Mouse (Mus musculus) heart, embryonic 13.5 days (tissue): ENCODE measurements around the gene Rnft2. TPM values are rescaled to one million over a fixed set of nuclear protein-coding genes. Genes with fewer than 3 reads are reported as not detected.
A peak's percentile ranks its signal among the peaks of the same experiment; 100 is the strongest.

Experiments
- ATAC-seq: fragments of 200-750 bp; cut with Nextera tagmentation; 2 replicates; pipeline ENCODE4 v1.8.0; 2017; ENCODE audit warnings: moderate TSS enrichment; ENCODE audit not compliant: insufficient number of reproducible peaks, low FRiP score, low TSS enrichment; ENCODE audit errors: extremely low read depth
- H3K27ac ChIP-seq: fragments of 300-500 bp; sonication (generic); replicated peaks from 2 replicates; pipeline ENCODE4 v1.5.1; 2015; ENCODE audit warnings: moderate library complexity, mild to moderate bottlenecking, inconsistent platforms
- H3K27me3 ChIP-seq: fragments of 300-500 bp; sonication (generic); replicated peaks from 2 replicates; pipeline ENCODE4 v1.6.1; 2015; ENCODE audit warnings: mild to moderate bottlenecking, inconsistent platforms
- H3K36me3 ChIP-seq: fragments of 300-500 bp; sonication (generic); 2 replicates; pipeline ENCODE4 v1.6.1; 2015; ENCODE audit warnings: mild to moderate bottlenecking, inconsistent platforms
- H3K4me1 ChIP-seq: fragments of 300-500 bp; sonication (generic); 2 replicates; pipeline ENCODE4 v1.6.1; 2015; ENCODE audit warnings: inconsistent platforms
- H3K4me2 ChIP-seq: fragments of 300-500 bp; sonication (generic); 2 replicates; pipeline ENCODE4 v1.6.1; 2015; ENCODE audit warnings: inconsistent platforms, mild to moderate bottlenecking, moderate library complexity
- H3K4me3 ChIP-seq: fragments of 300-500 bp; sonication (generic); 2 replicates; pipeline ENCODE4 v1.5.1; 2015; ENCODE audit warnings: moderate library complexity, mild to moderate bottlenecking, inconsistent platforms
- H3K9ac ChIP-seq: fragments of 300-500 bp; sonication (generic); 2 replicates; pipeline ENCODE4 v1.6.1; 2015; ENCODE audit warnings: inconsistent platforms, mild to moderate bottlenecking, moderate library complexity
- H3K9me3 ChIP-seq: fragments of 300-500 bp; sonication (generic); 2 replicates; pipeline ENCODE4 v1.6.1; 2016; ENCODE audit warnings: inconsistent platforms
- WGBS: fragments of 180-500 bp; shearing (Covaris S2); methylation state at CpG from one replicate; pipeline ENCODE4 v1.1.7; 2015; ENCODE audit warnings: mixed read lengths; 5-methylcytosine and 5-hydroxymethylcytosine counted together
- polyA plus RNA-seq: library from polyadenylated mRNA; unstranded; fragments of >200 nt; fragmentation: Nextera tagmentation; extraction: Ambion mirVana; gene quantifications from 2 replicates; pipeline ENCODE4 v1.2.1, GENCODE M21; 2015

Rnft2 gene
- polyA plus RNA-seq, 1 experiment from 2014 or later, result 2.2 TPM

- no peak overlapping the region for H3K9ac ChIP-seq
- ATAC-seq, result no peak
- H3K36me3 ChIP-seq, result 0 out of 2 replicates have a peak, but pooled peaks cover 4% of the 10 kb centered on the region
- no peaks in the 10 kb centered on the region for H3K9me3 ChIP-seq
- H3K4me2 ChIP-seq, result peak overlapping the region; percentile 50
- H3K27me3 ChIP-seq, result peaks cover 72% of the 10 kb centered on the region
- 2% methylated on average over 13 of the region's 13 CpGs for WGBS
- no peak overlapping the region for H3K4me3 ChIP-seq
- H3K27ac ChIP-seq, result no peak overlapping the region
- H3K4me1 ChIP-seq, result peaks cover 12% of the 10 kb centered on the region
These were observed 24.1 kb upstream of the Rnft2 start for GRCm38 (mm10) chr5:118268987-118269386.

DNA sequence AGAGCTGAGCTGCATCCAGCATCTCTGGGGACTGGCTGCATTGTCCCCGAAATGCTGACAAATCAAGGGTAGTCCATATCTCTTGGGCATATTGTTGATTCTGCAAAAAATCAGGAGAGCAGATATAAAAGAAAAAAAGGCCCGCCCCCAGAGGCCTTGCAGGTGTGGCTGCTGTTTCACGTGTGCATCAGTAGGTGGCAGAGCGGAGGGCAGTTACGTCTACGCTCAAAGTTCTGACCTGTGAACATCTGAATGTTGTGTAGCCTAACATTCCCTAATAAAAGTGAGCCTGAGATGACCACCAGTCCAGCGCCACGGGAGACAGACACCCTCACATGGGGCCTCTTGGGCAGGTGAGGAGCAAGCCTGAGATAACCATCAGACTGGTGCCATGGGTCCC lies 21.4 kb upstream of the Rnft2 start:
- no peak for ATAC-seq
- H3K9ac ChIP-seq, result no peak overlapping the region
- H3K9me3 ChIP-seq, result no peaks in the 10 kb centered on the region
- peaks cover 45% of the 10 kb centered on the region for H3K27me3 ChIP-seq
- peaks cover 3% of the 10 kb centered on the region; the same call in 1 of the 2 replicates for H3K4me1 ChIP-seq
- 37% methylated on average over 8 of the region's 8 CpGs for WGBS
- H3K4me2 ChIP-seq, result no peak overlapping the region
- H3K4me3 ChIP-seq, result no peak overlapping the region
- peaks cover 23% of the 10 kb centered on the region for H3K36me3 ChIP-seq
- no peak overlapping the region for H3K27ac ChIP-seq

- no peak overlapping the region for H3K4me2 ChIP-seq
- 70% methylated on average over 5 of the region's 5 CpGs for WGBS
- H3K9me3 ChIP-seq, result no peaks in the 10 kb centered on the region
- no peak overlapping the region for H3K4me3 ChIP-seq
- ATAC-seq, result no peak
- H3K36me3 ChIP-seq, result peaks cover 32% of the 10 kb centered on the region
- H3K4me1 ChIP-seq, result peaks cover 3% of the 10 kb centered on the region; the same call in 1 of the 2 replicates
- no peak overlapping the region for H3K27ac ChIP-seq
- H3K27me3 ChIP-seq, result peaks cover 36% of the 10 kb centered on the region
- H3K9ac ChIP-seq, result no peak overlapping the region
These were observed 20.4 kb upstream of the Rnft2 start for GRCm38 (mm10) chr5:118265366-118265765.

GRCm38 (mm10) chr5:118264279-118264678 lies 19.4 kb upstream of the Rnft2 start:
- no peak overlapping the region for H3K9ac ChIP-seq
- no peak overlapping the region for H3K4me2 ChIP-seq
- H3K36me3 ChIP-seq, result peaks cover 42% of the 10 kb centered on the region
- H3K4me1 ChIP-seq, result peaks cover 9% of the 10 kb centered on the region
- no peaks in the 10 kb centered on the region for H3K9me3 ChIP-seq
- no peak overlapping the region for H3K4me3 ChIP-seq
- no peak for ATAC-seq
- 78% methylated on average over 9 of the region's 9 CpGs for WGBS
- H3K27ac ChIP-seq, result no peak overlapping the region
- peaks cover 26% of the 10 kb centered on the region for H3K27me3 ChIP-seq

DNA sequence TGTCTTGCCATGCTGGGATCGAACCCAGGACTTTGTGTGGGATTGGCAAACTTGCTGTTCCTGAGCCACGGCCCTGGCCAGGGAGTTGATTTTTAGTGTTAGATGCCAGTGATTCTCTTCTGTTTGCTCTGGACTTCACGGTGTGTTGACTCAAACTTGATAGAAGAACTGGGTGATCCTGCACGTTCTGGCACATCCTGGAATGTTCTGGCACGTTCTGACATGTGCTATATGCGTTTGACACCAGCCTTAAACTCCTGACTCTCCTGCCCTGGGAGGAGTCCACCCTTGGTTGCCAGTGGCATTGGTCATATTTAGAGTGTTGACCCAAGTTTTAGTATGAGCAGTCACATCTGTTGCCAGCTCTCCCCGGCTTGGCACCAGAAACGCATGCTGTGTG lies 17.5 kb upstream of the Rnft2 start:
- H3K27ac ChIP-seq, result no peak overlapping the region
- no peaks in the 10 kb centered on the region for H3K9me3 ChIP-seq
- WGBS, result 88% methylated on average over 8 of the region's 8 CpGs
- peaks cover 13% of the 10 kb centered on the region for H3K4me1 ChIP-seq
- H3K4me3 ChIP-seq, result no peak overlapping the region
- no peak overlapping the region for H3K4me2 ChIP-seq
- H3K9ac ChIP-seq, result no peak overlapping the region
- ATAC-seq, result no peak
- peaks cover 10% of the 10 kb centered on the region for H3K27me3 ChIP-seq
- H3K36me3 ChIP-seq, result peaks cover 61% of the 10 kb centered on the region

- H3K27me3 ChIP-seq, result no peaks in the 10 kb centered on the region
- H3K27ac ChIP-seq, result no peak overlapping the region
- peaks cover 72% of the 10 kb centered on the region for H3K36me3 ChIP-seq
- peaks cover 13% of the 10 kb centered on the region for H3K4me1 ChIP-seq
- 91% methylated on average over 9 of the region's 9 CpGs for WGBS
- ATAC-seq, result no peak
- H3K9me3 ChIP-seq, result no peaks in the 10 kb centered on the region
- H3K4me3 ChIP-seq, result no peak overlapping the region
- H3K9ac ChIP-seq, result no peak overlapping the region
- H3K4me2 ChIP-seq, result no peak overlapping the region
These were observed 16.3 kb upstream of the Rnft2 start for GRCm38 (mm10) chr5:118261181-118261580.

DNA sequence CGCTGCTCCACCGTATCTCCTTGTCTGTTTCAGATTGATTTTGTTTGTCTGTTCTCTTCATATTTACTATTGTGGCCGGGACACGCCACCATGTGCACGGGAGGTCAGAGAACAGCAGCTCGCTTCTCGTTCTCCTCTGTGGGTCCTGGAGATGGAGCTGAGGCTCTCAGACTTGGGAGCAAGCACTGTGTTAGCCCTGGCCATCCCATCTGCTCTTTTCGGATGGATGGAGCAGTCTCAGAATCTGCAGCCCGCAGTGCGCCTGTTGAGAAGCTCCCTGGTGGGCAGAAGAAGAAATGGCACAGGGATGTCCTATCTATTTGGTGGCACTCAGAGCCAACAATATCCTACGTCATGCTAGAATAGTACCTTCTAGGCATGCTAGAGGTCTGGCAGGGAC lies 15.7 kb upstream of the Rnft2 start:
- H3K27me3 ChIP-seq, result no peaks in the 10 kb centered on the region
- H3K9ac ChIP-seq, result no peak overlapping the region
- 86% methylated on average over 11 of the region's 11 CpGs for WGBS
- H3K4me1 ChIP-seq, result peaks cover 13% of the 10 kb centered on the region
- no peak overlapping the region for H3K4me3 ChIP-seq
- no peak for ATAC-seq
- peaks cover 75% of the 10 kb centered on the region for H3K36me3 ChIP-seq
- H3K4me2 ChIP-seq, result no peak overlapping the region
- no peaks in the 10 kb centered on the region for H3K9me3 ChIP-seq
- H3K27ac ChIP-seq, result no peak overlapping the region

GRCm38 (mm10) chr5:118260055-118260454 lies 15.1 kb upstream of the Rnft2 start:
- Histone ChIP-seq H3K4me1 (peaks cover 13% of the 10 kb centered on the region), H3K36me3 (peaks cover 76% of the 10 kb centered on the region), H3K27ac (no peak overlapping the region), H3K9ac (no peak overlapping the region), H3K9me3 (no peaks in the 10 kb centered on the region), H3K4me3 (no peak overlapping the region), H3K4me2 (no peak overlapping the region), H3K27me3 (no peaks in the 10 kb centered on the region)
- 76% methylated on average over 10 of the region's 10 CpGs for WGBS
- ATAC-seq, result no peak

DNA sequence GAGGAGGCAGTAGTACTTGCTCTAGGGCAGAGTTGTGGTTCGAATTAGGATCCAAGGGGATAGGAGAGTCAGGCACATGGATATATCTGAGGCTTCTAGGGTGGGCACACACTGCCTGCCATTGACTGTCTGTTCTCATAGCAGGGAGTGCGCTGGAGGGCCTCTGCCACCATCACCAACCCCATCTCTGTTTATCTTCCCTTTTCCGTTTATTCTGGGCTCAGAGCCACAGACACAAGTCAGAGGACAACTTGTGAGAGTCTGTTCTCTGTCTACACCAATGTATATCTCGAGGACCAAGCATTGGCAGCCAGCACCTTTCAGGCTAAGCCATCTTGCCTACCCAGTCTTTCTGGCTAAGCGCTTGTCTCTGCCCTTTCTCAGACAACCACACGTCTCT lies 14.7 kb upstream of the Rnft2 start:
- Histone ChIP-seq H3K27me3 (no peaks in the 10 kb centered on the region), H3K4me2 (no peak overlapping the region), H3K9ac (no peak overlapping the region), H3K4me3 (no peak overlapping the region), H3K36me3 (peaks cover 76% of the 10 kb centered on the region), H3K9me3 (no peaks in the 10 kb centered on the region), H3K4me1 (peaks cover 13% of the 10 kb centered on the region), H3K27ac (0 out of 2 replicates have a peak overlapping the region, but pooled peaks have one; percentile 24)
- WGBS, result 63% methylated on average over 6 of the region's 6 CpGs
- ATAC-seq, result 0 out of 2 replicates have a peak, but pooled peaks have one; percentile 14

DNA sequence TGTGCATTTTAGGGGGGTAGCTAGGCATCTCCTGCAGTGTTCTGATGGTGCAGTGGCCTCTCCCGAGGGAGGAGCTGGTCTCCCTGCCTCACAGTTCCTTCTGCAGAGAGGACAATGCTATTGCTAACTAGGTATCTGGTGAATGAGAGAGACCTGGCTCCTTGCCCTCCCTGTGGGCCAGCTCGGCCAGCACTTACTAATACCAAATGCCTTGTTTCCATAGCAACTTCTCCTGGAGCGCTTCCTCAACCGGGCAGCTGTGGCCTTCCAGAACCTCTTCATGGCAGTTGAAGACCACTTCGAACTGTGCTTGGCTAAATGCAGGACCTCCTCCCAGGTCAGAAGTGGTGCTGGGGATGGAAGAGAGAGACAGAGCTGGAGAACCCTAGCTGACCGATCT lies 14.2 kb upstream of the Rnft2 start:
- Histone ChIP-seq H3K4me2 (no peak overlapping the region), H3K36me3 (peaks cover 76% of the 10 kb centered on the region), H3K27me3 (no peaks in the 10 kb centered on the region), H3K4me3 (no peak overlapping the region), H3K9me3 (no peaks in the 10 kb centered on the region), H3K9ac (no peak overlapping the region), H3K4me1 (peaks cover 13% of the 10 kb centered on the region), H3K27ac (0 out of 2 replicates have a peak overlapping the region, but pooled peaks have one; percentile 24)
- WGBS, result 66% methylated on average over 6 of the region's 6 CpGs
- no peak for ATAC-seq

GRCm38 (mm10) chr5:118256981-118257380 lies 12.1 kb upstream of the Rnft2 start:
- H3K4me2 ChIP-seq, result no peak overlapping the region
- no peaks in the 10 kb centered on the region for H3K27me3 ChIP-seq
- peaks cover 68% of the 10 kb centered on the region for H3K36me3 ChIP-seq
- H3K4me1 ChIP-seq, result peaks cover 13% of the 10 kb centered on the region
- H3K27ac ChIP-seq, result no peak overlapping the region
- no peak overlapping the region for H3K4me3 ChIP-seq
- no peaks in the 10 kb centered on the region for H3K9me3 ChIP-seq
- H3K9ac ChIP-seq, result no peak overlapping the region
- 81% methylated on average over 4 of the region's 4 CpGs for WGBS
- no peak for ATAC-seq

GRCm38 (mm10) chr5:118253551-118253950 lies 8.6 kb upstream of the Rnft2 start:
- H3K9ac ChIP-seq, result no peak overlapping the region
- no peak overlapping the region for H3K4me3 ChIP-seq
- WGBS, result 72% methylated on average over 3 of the region's 3 CpGs
- no peak overlapping the region for H3K27ac ChIP-seq
- no peak for ATAC-seq
- H3K4me2 ChIP-seq, result no peak overlapping the region
- no peaks in the 10 kb centered on the region for H3K9me3 ChIP-seq
- peaks cover 52% of the 10 kb centered on the region for H3K36me3 ChIP-seq
- H3K27me3 ChIP-seq, result no peaks in the 10 kb centered on the region
- 0 out of 2 replicates have a peak, but pooled peaks cover 6% of the 10 kb centered on the region for H3K4me1 ChIP-seq
